Mouse (Mus musculus) embryonic facial prominence, embryonic 11.5 days (tissue): ENCODE measurements around the gene Eif6. TPM values are rescaled to one million over a fixed set of nuclear protein-coding genes. Genes with fewer than 3 reads are reported as not detected.

Experiments
- ATAC-seq: fragments of 200-750 bp; cut with Nextera tagmentation; replicated peaks from 2 replicates; pipeline ENCODE4 v1.8.0; 2017; ENCODE audit warnings: low read depth; ENCODE audit not compliant: insufficient number of reproducible peaks, low FRiP score, low TSS enrichment
- DNase-seq: peaks from one replicate; pipeline ENCODE4 v3.0.0-alpha.2; 2015; ENCODE audit warnings: low spot score
- H3K27ac ChIP-seq: fragments of 300-500 bp; sonication (generic); replicated peaks from 2 replicates; pipeline ENCODE4 v1.5.1; 2014; ENCODE audit warnings: mild to moderate bottlenecking, low read depth, low read length, control low read depth
- H3K27me3 ChIP-seq: fragments of 300-500 bp; sonication (generic); 2 replicates; pipeline ENCODE4 v1.6.1; 2014; ENCODE audit warnings: mild to moderate bottlenecking, low read length, moderate library complexity, mixed read lengths; ENCODE audit not compliant: control insufficient read depth, insufficient read depth
- H3K36me3 ChIP-seq: fragments of 300-500 bp; sonication (generic); replicated peaks from 2 replicates; pipeline ENCODE4 v1.6.1; 2014; ENCODE audit warnings: low read depth, mild to moderate bottlenecking, low read length, moderate library complexity, mixed read lengths; ENCODE audit not compliant: control insufficient read depth, insufficient read depth
- H3K4me1 ChIP-seq: fragments of 300-500 bp; sonication (generic); 2 replicates; pipeline ENCODE4 v1.6.1; 2014; ENCODE audit warnings: low read length, mixed read lengths; ENCODE audit not compliant: control insufficient read depth, insufficient read depth
- H3K4me2 ChIP-seq: fragments of 300-500 bp; sonication (generic); 2 replicates; pipeline ENCODE4 v1.6.1; 2014; ENCODE audit warnings: low read depth, mild to moderate bottlenecking, control low read depth, low read length, moderate library complexity
- H3K4me3 ChIP-seq: fragments of 300-500 bp; sonication (generic); 2 replicates; pipeline ENCODE4 v1.5.1; 2014; ENCODE audit warnings: low read depth, low read length, control low read depth
- H3K9ac ChIP-seq: fragments of 300-500 bp; sonication (generic); replicated peaks from 2 replicates; pipeline ENCODE4 v1.6.1; 2014; ENCODE audit warnings: mild to moderate bottlenecking, control low read depth, low read length
- H3K9me3 ChIP-seq: fragments of 300-500 bp; sonication (generic); replicated peaks from 2 replicates; pipeline ENCODE4 v1.6.1; 2016; ENCODE audit warnings: mild to moderate bottlenecking, low read length, inconsistent platforms, mixed read lengths; ENCODE audit not compliant: control insufficient read depth
- WGBS: fragments of 180-500 bp; shearing (Covaris S2); extraction: QIAGEN DNeasy Blood & Tissue Kit; methylation state at CpG from one replicate; pipeline ENCODE4 v1.1.7; 2014; 5-methylcytosine and 5-hydroxymethylcytosine counted together
- polyA plus RNA-seq: library from polyadenylated mRNA; unstranded; fragments of >200 nt; fragmentation: Nextera tagmentation; extraction: Ambion mirVana; gene quantifications from 2 replicates; pipeline ENCODE4 v1.2.1, GENCODE M21; 2014

Eif6 gene
- polyA plus RNA-seq, 1 experiment from 2014 or later = 198 TPM

- 69% methylated on average over 4 of the region's 4 CpGs for WGBS
- Histone ChIP-seq H3K4me1 (no peaks in the 10 kb centered on the region), H3K4me3 (no peak overlapping the region), H3K27me3 (peaks cover 18% of the 10 kb centered on the region), H3K36me3 (no peaks in the 10 kb centered on the region), H3K9ac (no peak overlapping the region), H3K27ac (no peak overlapping the region), H3K4me2 (no peak overlapping the region), H3K9me3 (no peaks in the 10 kb centered on the region)
- DNase-seq (no peak), ATAC-seq (no peak)
Measured at GRCm38 (mm10) chr2:155773664-155774063, 53.1 kb downstream of the Eif6 start.

Other genes starting within 250 kb of the Eif6 start
- gene Gss, start 234.1 kb downstream of the Eif6 start, polyA plus RNA-seq = 24.0 and 24.3 TPM in 2 replicates
- 0.34 and 0.45 TPM in 2 replicates for gene Myh7b, start 215.7 kb downstream of the Eif6 start, polyA plus RNA-seq
- 143 and 148 TPM in 2 replicates for gene Trpc4ap, start 134.5 kb downstream of the Eif6 start, polyA plus RNA-seq
- 22.7 and 28.9 TPM in 2 replicates for gene Edem2, start 97.5 kb downstream of the Eif6 start, polyA plus RNA-seq
- not detected in 2 replicates for gene Gm17581, start 91.1 kb downstream of the Eif6 start, polyA plus RNA-seq
- 2.7 and 2.8 TPM in 2 replicates for gene Procr, start 75.8 kb downstream of the Eif6 start, polyA plus RNA-seq
- gene Mmp24, start 51.6 kb downstream of the Eif6 start, polyA plus RNA-seq = 0.70 and 0.73 TPM in 2 replicates
- gene BC029722, start 7.5 kb downstream of the Eif6 start, polyA plus RNA-seq = 5.7 and 6.6 TPM in 2 replicates
- gene Fam83c, start 7.9 kb upstream of the Eif6 start, polyA plus RNA-seq = 0.14 and 0.15 TPM in 2 replicates
- gene Uqcc1, start 103.4 kb upstream of the Eif6 start, polyA plus RNA-seq = 85.3 and 87.7 TPM in 2 replicates
- not detected in 2 replicates for gene Gm15557, start 113.8 kb upstream of the Eif6 start, polyA plus RNA-seq
- 3.2 TPM in 2 replicates for gene Gdf5, start 118.4 kb upstream of the Eif6 start, polyA plus RNA-seq
- gene Cep250, start 129.5 kb upstream of the Eif6 start, polyA plus RNA-seq = 13.4 and 14.0 TPM in 2 replicates
- gene 6430550D23Rik, start 181.1 kb upstream of the Eif6 start, polyA plus RNA-seq = 0.89 and 1.5 TPM in 2 replicates
- gene Ergic3, start 181.1 kb upstream of the Eif6 start, polyA plus RNA-seq = 175 and 210 TPM in 2 replicates
- 0.10 TPM in 1 of 2 replicates, not detected in the other for gene Fer1l4, start 226.0 kb upstream of the Eif6 start, polyA plus RNA-seq
- 4.4 and 6.3 TPM in 2 replicates for gene Spag4, start 238.2 kb upstream of the Eif6 start, polyA plus RNA-seq